Mouse (Mus musculus): ENCODE measurements around the gene Cdkal1.

The Cdkal1 gene

GRCm38 (mm10) chr13:29638303-29638702 lies 217.2 kb downstream of the Cdkal1 start:
- no peak for DNase-seq (ENCODE audit: low read depth in 1 of 2, low spot score in 2 of 2)

DNA sequence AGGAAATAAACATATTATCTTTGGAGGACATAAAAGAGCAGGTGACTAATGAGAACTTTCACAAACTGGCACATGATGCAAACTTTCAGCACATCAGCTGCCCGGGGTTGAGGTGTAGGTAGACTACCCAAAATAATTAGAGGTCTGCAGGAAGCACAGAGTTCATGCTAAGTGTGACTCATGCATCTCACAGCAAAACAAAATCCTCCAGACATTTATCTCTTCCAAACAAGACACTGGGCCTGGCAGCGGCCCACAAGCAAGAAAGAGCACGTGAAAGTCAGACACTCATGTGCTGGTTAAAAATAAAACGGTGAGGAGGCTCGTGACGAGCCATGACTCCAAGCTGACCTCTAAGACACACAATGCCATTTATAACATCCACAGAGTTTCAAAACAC lies 217.7 kb downstream of the Cdkal1 start:
- DNase-seq (ENCODE audit: low read depth in 1 of 2, low spot score in 2 of 2), result no peak

DNA sequence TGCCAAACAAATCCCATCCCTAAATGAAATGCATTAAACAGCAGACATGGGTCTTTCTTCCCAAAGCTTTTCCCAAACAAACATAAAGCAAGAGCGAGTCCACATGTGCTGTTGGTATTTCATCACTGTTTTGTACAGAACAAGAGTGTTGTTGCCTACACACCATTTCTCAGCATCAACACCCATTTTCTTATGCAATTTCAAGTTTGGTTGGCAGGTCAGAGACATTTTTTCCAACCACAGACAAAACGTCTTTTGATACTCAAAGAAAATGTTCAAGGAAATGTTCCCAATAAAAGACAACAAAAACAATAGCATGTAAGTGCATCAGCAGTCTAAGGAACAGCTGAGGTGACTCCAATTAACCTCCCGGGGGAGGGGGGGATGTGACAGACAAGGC lies 219.9 kb downstream of the Cdkal1 start:
- DNase-seq (ENCODE audit: low read depth in 1 of 2, low spot score in 2 of 2), result no peak

DNA sequence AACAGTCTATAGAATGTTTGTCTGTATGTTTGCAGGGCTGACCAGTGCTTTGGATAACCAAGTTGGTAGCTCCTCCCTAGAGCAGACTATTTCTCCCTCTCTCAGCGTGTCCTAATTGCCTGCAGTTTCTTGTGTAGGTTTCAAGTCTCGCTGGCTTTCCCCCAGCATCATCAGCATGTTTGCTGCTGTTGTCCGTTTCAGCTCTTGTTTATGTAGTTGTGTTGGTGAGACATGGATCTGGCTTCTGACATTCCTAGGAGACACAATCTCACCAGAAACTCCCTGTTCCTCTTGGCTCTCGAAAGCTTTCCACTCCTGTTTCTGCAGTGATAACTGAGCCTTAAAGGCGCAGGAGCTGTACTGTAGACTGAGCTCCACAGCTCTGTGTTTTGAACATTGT lies 224.1 kb downstream of the Cdkal1 start:
- DNase-seq (ENCODE audit: low read depth in 1 of 2, low spot score in 2 of 2), result no peak

- no peak for DNase-seq (ENCODE audit: low read depth in 1 of 2, low spot score in 2 of 2)
Measured at GRCm38 (mm10) chr13:29628607-29629006, 226.9 kb downstream of the Cdkal1 start.

GRCm38 (mm10) chr13:29627438-29628124 lies 227.9 kb downstream of the Cdkal1 start:
- DNase-seq (ENCODE audit: low read depth in 1 of 2, low spot score in 2 of 2), result no peak

DNA sequence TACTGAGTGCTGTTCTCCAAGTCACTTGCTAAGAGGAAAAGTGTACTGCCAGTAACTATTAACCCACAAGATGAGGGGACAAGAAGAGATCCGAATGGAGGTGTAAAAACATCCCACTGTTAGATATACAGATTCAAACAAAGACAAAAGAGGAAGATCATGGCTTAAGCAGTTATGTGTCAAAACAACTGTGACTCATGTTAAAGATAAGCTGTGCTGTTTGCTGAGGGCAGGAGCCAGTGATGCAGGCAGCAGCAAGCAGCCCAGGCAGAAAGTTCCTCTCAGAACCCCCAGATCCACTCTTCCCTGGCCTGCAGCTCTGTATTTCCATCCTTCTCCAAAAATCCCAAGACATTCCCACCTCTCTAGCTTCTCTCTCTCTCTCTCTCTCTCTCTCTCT lies 230.5 kb downstream of the Cdkal1 start:
- DNase-seq (ENCODE audit: low read depth in 1 of 2, low spot score in 2 of 2), result no peak

- DNase-seq (ENCODE audit: low read depth in 1 of 2, low spot score in 2 of 2), result no peak
Measured at GRCm38 (mm10) chr13:29623636-29624239, 231.7 kb downstream of the Cdkal1 start.

GRCm38 (mm10) chr13:29621881-29622280 lies 233.6 kb downstream of the Cdkal1 start:
- DNase-seq (ENCODE audit: low read depth in 1 of 2, low spot score in 2 of 2), result no peak

DNA sequence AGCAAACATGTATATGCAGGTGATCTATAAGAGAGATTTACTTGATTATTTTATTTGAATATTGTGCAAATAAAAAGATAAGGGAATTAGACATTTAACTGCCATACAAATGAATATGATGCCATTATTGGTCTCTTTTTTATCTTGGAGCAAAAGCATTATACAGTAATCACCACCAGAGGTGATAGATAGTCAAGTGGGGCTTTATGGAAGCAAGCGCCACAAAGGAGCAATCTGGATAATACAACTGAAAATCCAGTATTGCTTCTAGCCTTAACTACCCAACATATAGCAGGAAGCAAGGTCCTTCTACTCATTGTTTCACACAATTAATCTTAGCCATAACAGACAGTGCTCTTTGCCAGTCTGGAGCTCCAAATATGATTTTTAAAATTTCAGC lies 234.1 kb downstream of the Cdkal1 start:
- no peak for DNase-seq (ENCODE audit: low read depth in 1 of 2, low spot score in 2 of 2)

GRCm38 (mm10) chr13:29620826-29621225 lies 234.6 kb downstream of the Cdkal1 start:
- DNase-seq (ENCODE audit: low read depth in 1 of 2, low spot score in 2 of 2), result no peak

DNA sequence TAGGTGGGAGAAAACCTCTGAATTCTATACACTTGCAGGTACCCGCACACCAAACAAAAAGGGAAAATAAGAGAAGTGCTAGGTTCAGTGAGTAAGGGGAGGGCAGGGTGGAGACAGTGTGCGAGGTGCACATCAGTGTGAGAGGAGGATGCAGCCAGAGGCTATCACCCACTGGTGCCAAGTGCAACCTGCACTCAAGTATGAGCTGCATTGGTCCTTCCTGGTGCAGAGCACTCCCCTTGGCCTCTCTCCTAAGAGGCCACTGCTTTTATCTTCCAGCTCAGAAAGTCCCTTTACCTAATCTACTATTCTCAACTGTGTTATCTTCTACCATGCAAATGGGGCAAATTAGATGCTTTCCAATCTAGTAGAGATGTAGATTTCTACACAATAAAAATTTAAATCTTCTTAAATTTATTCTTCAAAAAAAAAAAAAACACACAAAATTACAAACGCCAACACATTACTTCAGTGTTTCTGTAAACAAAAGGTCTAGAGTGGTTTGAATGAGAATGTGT lies 238.8 kb downstream of the Cdkal1 start:
- DNase-seq (ENCODE audit: low read depth in 1 of 2, low spot score in 2 of 2), result no peak

DNA sequence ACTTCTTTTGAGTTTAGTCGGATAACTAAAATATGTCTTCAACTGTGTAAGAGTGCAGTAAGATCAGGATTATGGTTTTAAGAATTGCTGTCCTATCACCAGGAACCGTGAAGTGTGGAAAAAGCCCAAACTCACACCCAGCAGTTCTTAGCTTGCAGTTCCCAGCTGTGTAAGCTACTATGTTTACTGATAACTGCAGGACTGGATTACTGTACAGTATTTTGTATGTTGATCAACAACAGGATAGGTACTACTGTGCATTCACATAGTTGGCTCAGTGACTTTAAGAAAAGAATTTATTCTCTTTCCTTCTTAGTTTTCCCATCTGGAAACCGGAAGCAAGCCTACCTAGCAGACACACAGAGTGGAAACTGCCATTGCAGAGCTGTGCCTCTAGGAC lies 239.5 kb downstream of the Cdkal1 start:
- DNase-seq (ENCODE audit: low read depth in 1 of 2, low spot score in 2 of 2), result no peak

DNA sequence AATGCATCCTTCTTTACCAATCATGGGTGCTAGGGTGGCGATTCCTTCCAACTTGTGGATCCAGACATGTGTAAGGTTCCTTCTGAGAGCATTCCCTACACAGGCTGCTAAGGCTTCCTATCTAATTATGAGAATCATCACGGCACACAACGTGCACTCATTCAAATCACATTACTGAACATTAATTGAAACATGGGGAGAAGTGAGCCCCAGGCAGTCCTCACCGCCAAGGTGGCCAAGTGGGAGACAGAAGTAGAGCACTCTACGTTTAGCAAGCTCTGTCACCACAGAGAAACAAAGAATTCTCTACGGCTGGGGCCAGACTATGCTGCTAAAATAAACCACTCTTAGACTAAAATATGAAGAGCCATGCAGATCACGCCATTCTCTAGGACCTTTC lies 240.4 kb downstream of the Cdkal1 start:
- DNase-seq (ENCODE audit: low read depth in 1 of 2, low spot score in 2 of 2), result no peak

- DNase-seq (ENCODE audit: low read depth in 1 of 2, low spot score in 2 of 2), result no peak
Measured at GRCm38 (mm10) chr13:29610051-29610931, 245.2 kb downstream of the Cdkal1 start.

DNA sequence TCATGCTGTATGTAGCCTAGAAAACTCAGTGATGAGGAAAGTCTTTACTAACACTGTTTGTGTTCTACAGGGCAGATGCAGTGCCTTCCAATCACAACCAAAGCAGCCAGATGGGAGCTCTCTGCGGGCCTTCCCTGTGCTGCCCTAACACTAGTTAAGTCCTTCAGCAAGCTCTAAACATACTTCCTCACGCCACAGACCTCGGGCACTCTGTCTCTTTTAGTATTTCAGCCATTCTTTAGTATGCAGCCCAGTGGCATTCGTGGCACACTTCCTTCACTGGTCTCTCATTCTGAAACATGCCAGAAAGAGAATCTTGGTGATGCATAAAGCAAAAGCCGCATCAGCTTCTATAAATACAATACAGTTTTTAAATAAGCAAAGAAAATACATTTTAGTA lies 246.0 kb downstream of the Cdkal1 start:
- no peak for DNase-seq (ENCODE audit: low read depth in 1 of 2, low spot score in 2 of 2)

DNA sequence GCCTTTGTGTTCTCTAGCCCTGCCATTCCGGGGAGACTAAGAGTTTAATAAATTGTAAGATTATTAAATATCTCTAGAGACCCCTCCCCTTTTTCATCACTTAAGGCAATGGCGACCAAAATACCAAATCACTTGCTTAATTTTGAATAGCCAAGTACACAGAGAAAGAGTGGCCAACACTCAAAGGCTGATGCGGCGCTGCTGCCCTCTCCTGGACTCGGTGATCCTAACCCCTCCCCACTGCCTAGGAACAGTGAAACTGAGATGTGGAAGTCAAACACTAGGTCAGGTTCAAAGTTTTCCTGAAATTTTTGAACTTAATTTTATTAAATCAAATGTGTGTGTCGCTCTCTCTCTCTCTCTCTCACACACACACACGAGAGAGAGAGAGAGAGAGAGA lies 251.2 kb downstream of the Cdkal1 start:
- DNase-seq (ENCODE audit: low read depth in 1 of 2, low spot score in 2 of 2), result no peak

DNA sequence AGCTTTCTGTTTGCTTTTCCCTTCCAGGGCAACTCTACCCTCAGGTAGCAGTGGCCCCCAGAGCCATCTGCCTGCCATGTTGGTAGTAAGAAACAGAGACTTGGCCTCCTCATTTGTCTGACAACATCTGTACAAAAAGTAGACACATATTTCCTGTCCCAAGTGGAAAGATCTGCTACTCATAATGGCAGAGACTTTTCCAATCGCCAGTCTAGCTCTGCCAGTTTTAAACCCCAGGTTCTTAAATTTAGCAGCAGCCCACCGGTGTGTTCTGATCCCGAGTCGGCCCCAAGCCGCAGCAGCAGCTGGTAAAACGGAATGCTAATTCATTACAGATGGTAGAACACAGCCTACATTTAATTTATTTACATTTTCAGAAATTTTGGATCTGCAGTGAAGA lies 251.9 kb downstream of the Cdkal1 start:
- no peak for DNase-seq (ENCODE audit: low read depth in 1 of 2, low spot score in 2 of 2)

- no peak for DNase-seq (ENCODE audit: low read depth in 1 of 2, low spot score in 2 of 2)
Measured at GRCm38 (mm10) chr13:29601033-29601432, 254.4 kb downstream of the Cdkal1 start.

- no peak for DNase-seq (ENCODE audit: low read depth in 1 of 2, low spot score in 2 of 2)
Measured at GRCm38 (mm10) chr13:29599646-29600045, 255.8 kb downstream of the Cdkal1 start.

GRCm38 (mm10) chr13:29596735-29597134 lies 258.7 kb downstream of the Cdkal1 start:
- no peak for DNase-seq (ENCODE audit: low read depth in 1 of 2, low spot score in 2 of 2)

GRCm38 (mm10) chr13:29593096-29593495 lies 262.4 kb downstream of the Cdkal1 start:
- no peak for DNase-seq (ENCODE audit: low read depth in 1 of 2, low spot score in 2 of 2)
